ENCODE assay signal across 23 mouse cellular contexts in genomic region chr3:130805345-130805744, GRCm38 (mm10).
"Had no signal": no experiment of that assay in that cellular context is flagged by ENCODE, and none has a peak within 500 bp of the region (broad histone marks: within the 10 kb centered on the region; RNA-seq: fewer than 3 reads in every experiment).

No protein-coding gene starts in this region.

- H3K9ac ChIP-seq: forebrain, postnatal 0 days; heart, embryonic 12.5 days; hindbrain, embryonic 13.5 days; hindbrain, embryonic 15.5 days; kidney, embryonic 15.5 days; limb, embryonic 13.5 days had no signal

- H3K27me3 ChIP-seq: heart, embryonic 12.5 days; hindbrain, embryonic 13.5 days; hindbrain, embryonic 15.5 days; kidney, embryonic 15.5 days had no signal

- H3K4me2 ChIP-seq: heart, embryonic 12.5 days; hindbrain, embryonic 13.5 days; hindbrain, embryonic 15.5 days; kidney, embryonic 15.5 days; limb, embryonic 13.5 days had no signal

- H3K4me1 ChIP-seq: hindbrain, embryonic 15.5 days had no signal

- H3K27ac ChIP-seq: gastrocnemius, adult 2 months; heart, embryonic 10.5 days; hindbrain, embryonic 13.5 days; hindbrain, embryonic 15.5 days; hindbrain, postnatal 0 days; kidney, embryonic 15.5 days; kidney, postnatal 0 days; limb, embryonic 13.5 days had no signal

- H3K4me3 ChIP-seq: gastrocnemius, adult 2 months; heart, embryonic 10.5 days; heart, embryonic 12.5 days; hindbrain, embryonic 13.5 days; hindbrain, embryonic 15.5 days; kidney, embryonic 15.5 days; limb, embryonic 13.5 days had no signal

- DNase-seq: forebrain, postnatal 0 days; gastrocnemius, adult 2 months; gastrocnemius, postnatal 10 days; gastrocnemius, postnatal 25 days; heart, adult 18-20 months; heart, postnatal 10 days; kidney, adult 11 months; kidney, adult 2 months; kidney, adult 9 months; kidney, postnatal 14 days; kidney, postnatal 36 days; layer of hippocampus, adult 9-11 months; layer of hippocampus, postnatal 36 days; left cerebral cortex, postnatal 4 days had no signal

- ATAC-seq: forebrain, postnatal 0 days; hindbrain, postnatal 0 days; intestine, embryonic 16.5 days had no signal

- H3K9me3 ChIP-seq: heart, embryonic 10.5 days; hindbrain, embryonic 13.5 days; hindbrain, embryonic 15.5 days; kidney, embryonic 15.5 days had no signal

- H3K36me3 ChIP-seq: heart, embryonic 10.5 days; heart, embryonic 12.5 days; hindbrain, embryonic 13.5 days; hindbrain, embryonic 15.5 days; kidney, embryonic 15.5 days; limb, embryonic 13.5 days had no signal
